Mouse (Mus musculus): ENCODE measurements around the gene Leo1. TPM values are rescaled to one million over a fixed set of nuclear protein-coding genes. Genes with fewer than 3 reads are reported as not detected.

The Leo1 gene
- total and polyA plus RNA-seq, 2 experiments = 2.1 to 6.3 TPM

DNA sequence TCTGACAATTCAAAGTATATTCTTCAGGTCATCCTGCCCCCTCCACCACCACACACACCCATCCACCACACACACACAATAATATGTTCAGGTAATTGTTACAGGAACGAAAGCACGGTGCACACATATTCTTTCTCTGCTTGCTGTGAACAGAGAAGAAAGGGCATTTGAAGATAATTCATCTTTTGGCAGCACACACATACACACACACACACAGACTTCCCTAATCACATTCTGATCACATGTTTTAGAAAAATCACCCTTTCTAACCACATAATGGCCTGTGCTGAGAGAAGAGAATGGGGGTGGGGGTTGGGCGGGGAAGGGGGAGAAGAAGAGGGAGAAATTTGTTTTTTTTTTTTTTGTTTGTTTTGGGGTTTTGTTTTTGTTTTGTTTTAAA, 8.6 kb upstream of the Leo1 start:
- Histone ChIP-seq H3K27ac (replicated peaks; ENCODE audit: insufficient read depth, low read depth, low read length) (no peak overlapping the region), H3K27me3 (ENCODE audit: control insufficient read depth, insufficient read depth, low read length) (no peaks in the 10 kb centered on the region), H3K4me3 (ENCODE audit: insufficient read depth, low read depth, low read length) (no peak overlapping the region), H3K9ac (ENCODE audit: low read depth, low read length) (no peak overlapping the region), H3K4me1 (ENCODE audit: control insufficient read depth, insufficient read depth, low read length) (peaks cover 4% of the 10 kb centered on the region), H3K79me2 (ENCODE audit: control insufficient read depth, insufficient read depth, low read length) (no peaks in the 10 kb centered on the region), H3K36me3 (ENCODE audit: control insufficient read depth, insufficient read depth, low read length) (no peaks in the 10 kb centered on the region)
- no peak for TF ChIP-seq CTCF (IDR thresholded peaks at IDR 0.05; ENCODE audit: low read depth, low read length)
- TF ChIP-seq POLR2A (IDR thresholded peaks at IDR 0.05; ENCODE audit: extremely low read depth, insufficient read depth, low read length) = no peak
- no peak for DNase-seq (ENCODE audit: extremely low read depth, low read depth, low spot score)
- 90% methylated on average over 3 of the region's 3 CpGs for WGBS

DNA sequence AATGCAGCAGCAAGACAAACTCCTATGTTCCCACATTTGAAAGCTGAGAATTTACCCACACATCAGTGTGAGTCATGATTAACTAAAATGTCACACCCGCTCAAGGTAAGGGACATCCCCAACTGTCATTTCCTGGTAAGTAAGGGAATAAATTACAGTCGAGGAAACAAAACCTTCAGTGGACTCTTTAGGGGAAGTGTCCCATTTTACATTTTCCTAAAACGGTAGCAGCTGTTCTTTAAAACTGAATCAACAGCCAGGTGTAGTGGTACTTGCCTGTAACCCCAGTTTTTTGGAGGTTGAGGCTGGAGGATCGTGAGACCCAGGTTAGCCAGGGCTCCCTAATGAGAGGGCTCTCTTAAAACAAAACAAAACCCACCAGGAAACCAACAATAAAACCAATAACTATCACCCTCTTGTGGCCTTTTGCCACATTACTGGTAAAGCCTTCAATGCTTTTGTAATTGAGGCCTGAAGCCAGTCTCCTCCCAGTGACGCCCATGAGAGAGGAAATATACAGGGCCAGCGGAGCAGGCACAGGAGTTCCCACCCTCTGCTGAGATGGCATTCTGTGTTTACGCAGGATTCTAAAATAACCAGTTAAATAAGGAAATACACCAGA, 7.0 kb upstream of the Leo1 start:
- no peaks in the 10 kb centered on the region for H3K27me3 ChIP-seq (ENCODE audit: control insufficient read depth, insufficient read depth, low read length)
- no peaks in the 10 kb centered on the region for H3K36me3 ChIP-seq (ENCODE audit: control insufficient read depth, insufficient read depth, low read length)
- 0 out of 2 replicates have a peak overlapping the region, but pooled peaks have one; percentile 47 for H3K27ac ChIP-seq (replicated peaks; ENCODE audit: insufficient read depth, low read depth, low read length)
- peaks cover 4% of the 10 kb centered on the region for H3K4me1 ChIP-seq (ENCODE audit: control insufficient read depth, insufficient read depth, low read length)
- H3K79me2 ChIP-seq (ENCODE audit: control insufficient read depth, insufficient read depth, low read length) = no peaks in the 10 kb centered on the region
- DNase-seq (ENCODE audit: extremely low read depth, low read depth, low spot score) = peak; percentile 29
- no peak overlapping the region for H3K9ac ChIP-seq (ENCODE audit: low read depth, low read length)
- TF ChIP-seq CTCF (IDR thresholded peaks at IDR 0.05; ENCODE audit: low read depth, low read length) (0 out of 2 replicates have a peak, but pooled peaks have one; percentile 5), POLR2A (IDR thresholded peaks at IDR 0.05; ENCODE audit: extremely low read depth, insufficient read depth, low read length) (no peak)
- H3K4me3 ChIP-seq (ENCODE audit: insufficient read depth, low read depth, low read length) = no peak overlapping the region
- WGBS = 65% methylated on average over 7 of the region's 7 CpGs

DNA sequence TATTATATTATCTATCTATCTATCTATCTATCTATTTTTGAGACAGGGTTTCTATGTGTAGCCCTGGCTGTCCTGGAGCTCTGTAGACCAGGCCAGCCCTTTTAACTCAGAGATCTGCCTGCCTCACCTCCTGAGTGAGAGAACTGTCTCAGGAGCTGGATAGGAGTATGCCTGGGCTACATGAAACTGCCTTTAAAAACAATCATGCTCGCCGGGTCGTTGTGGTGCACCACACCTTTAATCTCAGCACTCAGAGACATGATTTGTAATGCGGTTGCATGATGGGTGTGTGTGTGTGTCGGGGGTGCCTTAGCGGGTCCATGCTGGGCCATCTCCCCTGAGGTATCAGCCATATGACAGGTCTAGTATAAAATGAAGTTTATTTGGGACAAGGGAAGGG, 6.5 kb upstream of the Leo1 start:
- H3K27me3 ChIP-seq (ENCODE audit: control insufficient read depth, insufficient read depth, low read length) = no peaks in the 10 kb centered on the region
- H3K9ac ChIP-seq (ENCODE audit: low read depth, low read length) = no peak overlapping the region
- H3K36me3 ChIP-seq (ENCODE audit: control insufficient read depth, insufficient read depth, low read length) = no peaks in the 10 kb centered on the region
- H3K27ac ChIP-seq (replicated peaks; ENCODE audit: insufficient read depth, low read depth, low read length) = peak overlapping the region; percentile 55
- DNase-seq (ENCODE audit: extremely low read depth, low read depth, low spot score) = no peak
- 78% methylated on average over 6 of the region's 6 CpGs for WGBS
- TF ChIP-seq POLR2A (IDR thresholded peaks at IDR 0.05; ENCODE audit: extremely low read depth, insufficient read depth, low read length) (no peak), CTCF (IDR thresholded peaks at IDR 0.05; ENCODE audit: low read depth, low read length) (no peak)
- peaks cover 4% of the 10 kb centered on the region for H3K4me1 ChIP-seq (ENCODE audit: control insufficient read depth, insufficient read depth, low read length)
- H3K4me3 ChIP-seq (ENCODE audit: insufficient read depth, low read depth, low read length) = no peak overlapping the region
- no peaks in the 10 kb centered on the region for H3K79me2 ChIP-seq (ENCODE audit: control insufficient read depth, insufficient read depth, low read length)

DNA sequence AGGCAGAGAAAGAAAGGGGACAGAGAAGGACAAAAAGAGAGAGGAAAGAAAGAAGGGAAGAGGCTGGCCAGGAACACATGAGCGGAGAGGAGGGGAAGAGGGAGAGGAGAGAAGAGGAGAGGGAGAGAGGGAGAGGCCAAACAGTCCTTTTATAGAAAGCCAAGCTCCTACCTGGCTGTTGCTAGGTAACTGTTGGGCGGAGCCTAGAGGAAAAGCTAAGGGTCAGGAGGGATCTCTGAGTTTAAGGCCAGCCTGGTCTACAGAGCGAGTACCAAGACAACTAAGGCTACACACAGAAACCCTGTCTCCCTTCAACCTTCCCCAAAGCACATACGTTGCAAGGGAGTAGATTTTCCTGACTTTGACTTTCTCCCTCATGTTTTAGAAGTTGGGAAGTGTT, 6.0 kb upstream of the Leo1 start:
- no peak overlapping the region for H3K9ac ChIP-seq (ENCODE audit: low read depth, low read length)
- no peaks in the 10 kb centered on the region for H3K27me3 ChIP-seq (ENCODE audit: control insufficient read depth, insufficient read depth, low read length)
- H3K4me3 ChIP-seq (ENCODE audit: insufficient read depth, low read depth, low read length) = no peak overlapping the region
- no peak for DNase-seq (ENCODE audit: extremely low read depth, low read depth, low spot score)
- no peaks in the 10 kb centered on the region for H3K36me3 ChIP-seq (ENCODE audit: control insufficient read depth, insufficient read depth, low read length)
- H3K4me1 ChIP-seq (ENCODE audit: control insufficient read depth, insufficient read depth, low read length) = peaks cover 4% of the 10 kb centered on the region
- TF ChIP-seq CTCF (IDR thresholded peaks at IDR 0.05; ENCODE audit: low read depth, low read length) (no peak), POLR2A (IDR thresholded peaks at IDR 0.05; ENCODE audit: extremely low read depth, insufficient read depth, low read length) (no peak)
- peak overlapping the region; percentile 46 for H3K27ac ChIP-seq (replicated peaks; ENCODE audit: insufficient read depth, low read depth, low read length)
- whole genome bisulfite sequencing = 92% methylated on average over 4 of the region's 4 CpGs
- H3K79me2 ChIP-seq (ENCODE audit: control insufficient read depth, insufficient read depth, low read length) = no peaks in the 10 kb centered on the region

DNA sequence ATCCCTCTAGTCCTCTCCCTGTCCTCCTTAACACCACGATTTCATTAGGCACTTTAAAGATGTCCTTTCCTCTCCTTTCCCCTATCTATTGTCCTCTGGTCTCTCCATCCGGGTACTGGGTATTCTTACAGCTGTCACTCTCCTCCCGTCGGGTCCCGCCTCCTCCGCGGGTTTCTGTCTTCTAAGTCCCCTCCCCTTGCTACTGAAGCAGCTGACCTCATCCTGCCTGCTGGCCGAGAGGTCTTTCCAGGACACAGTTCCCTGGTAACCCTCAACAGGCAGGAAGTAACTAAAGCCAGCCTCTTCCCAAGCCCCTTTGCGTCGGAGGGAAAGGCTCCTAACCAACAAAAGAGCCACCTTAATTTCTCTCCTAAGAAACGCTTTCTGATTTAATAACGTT, 5.4 kb upstream of the Leo1 start:
- Histone ChIP-seq H3K36me3 (ENCODE audit: control insufficient read depth, insufficient read depth, low read length) (no peaks in the 10 kb centered on the region), H3K4me1 (ENCODE audit: control insufficient read depth, insufficient read depth, low read length) (peaks cover 4% of the 10 kb centered on the region), H3K27me3 (ENCODE audit: control insufficient read depth, insufficient read depth, low read length) (no peaks in the 10 kb centered on the region), H3K79me2 (ENCODE audit: control insufficient read depth, insufficient read depth, low read length) (no peaks in the 10 kb centered on the region), H3K4me3 (ENCODE audit: insufficient read depth, low read depth, low read length) (no peak overlapping the region), H3K27ac (replicated peaks; ENCODE audit: insufficient read depth, low read depth, low read length) (peak overlapping the region; percentile 46), H3K9ac (ENCODE audit: low read depth, low read length) (0 out of 2 replicates have a peak overlapping the region, but pooled peaks have one; percentile 17)
- 11% methylated on average over 12 of the region's 12 CpGs for WGBS
- peak; percentile 72 for DNase-seq (ENCODE audit: extremely low read depth, low read depth, low spot score)
- TF ChIP-seq CTCF (IDR thresholded peaks at IDR 0.05; ENCODE audit: low read depth, low read length) (no peak), POLR2A (IDR thresholded peaks at IDR 0.05; ENCODE audit: extremely low read depth, insufficient read depth, low read length) (no peak)

DNA sequence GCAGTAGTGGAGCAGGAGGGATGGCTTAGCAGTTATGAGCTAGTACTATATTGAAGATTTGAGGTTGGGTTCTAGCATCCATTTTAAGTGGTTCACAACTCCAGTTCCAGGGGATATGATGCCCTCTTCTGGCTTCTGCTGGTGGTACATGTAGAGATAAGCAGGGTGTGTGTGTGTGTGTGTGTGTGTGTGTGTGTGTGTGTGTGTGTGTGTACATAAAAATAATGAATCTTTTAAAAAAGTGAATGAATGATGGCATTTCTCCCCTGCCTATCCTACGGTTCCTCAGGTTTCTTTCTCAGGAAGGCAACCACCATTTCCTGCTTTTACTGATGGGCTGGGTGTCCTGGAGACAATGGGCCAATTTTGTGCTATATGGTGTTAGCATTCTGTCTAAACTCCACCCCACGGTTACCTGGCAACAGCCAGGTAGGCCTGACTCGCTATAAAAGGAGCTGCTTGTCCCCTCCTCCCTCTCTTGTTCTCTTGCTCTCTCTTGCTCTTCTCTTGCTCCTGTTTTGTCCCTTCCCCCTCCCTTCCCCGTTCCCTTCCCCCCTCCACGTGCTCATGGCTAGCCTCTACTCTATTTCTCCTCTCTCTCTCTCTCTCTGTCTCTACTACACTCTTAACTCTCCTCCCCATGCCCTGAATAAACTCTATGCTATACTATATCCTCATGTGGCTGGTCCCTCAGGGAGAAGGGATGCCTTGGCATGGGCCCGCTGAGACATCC, 3.5 kb upstream of the Leo1 start:
- Histone ChIP-seq H3K9ac (ENCODE audit: low read depth, low read length) (no peak overlapping the region), H3K36me3 (ENCODE audit: control insufficient read depth, insufficient read depth, low read length) (no peaks in the 10 kb centered on the region), H3K4me3 (ENCODE audit: insufficient read depth, low read depth, low read length) (no peak overlapping the region), H3K79me2 (ENCODE audit: control insufficient read depth, insufficient read depth, low read length) (peaks cover 11% of the 10 kb centered on the region; the same call in 1 of the 2 replicates), H3K27ac (replicated peaks; ENCODE audit: insufficient read depth, low read depth, low read length) (no peak overlapping the region), H3K4me1 (ENCODE audit: control insufficient read depth, insufficient read depth, low read length) (peaks cover 6% of the 10 kb centered on the region), H3K27me3 (ENCODE audit: control insufficient read depth, insufficient read depth, low read length) (no peaks in the 10 kb centered on the region)
- WGBS = 52% methylated on average over 6 of the region's 6 CpGs
- TF ChIP-seq CTCF (IDR thresholded peaks at IDR 0.05; ENCODE audit: low read depth, low read length) (peak; percentile 15; the same call in 1 of the 2 replicates), POLR2A (IDR thresholded peaks at IDR 0.05; ENCODE audit: extremely low read depth, insufficient read depth, low read length) (no peak)
- peak; percentile 64 for DNase-seq (ENCODE audit: extremely low read depth, low read depth, low spot score)

All from liver, adult 2 months (tissue).